Mouse (Mus musculus) telencephalon, adult 2 months (tissue): ENCODE measurements around the gene Gm38119.
"Not testable (repeated sequence)": the region's sequence is repeated elsewhere in the genome, so short reads cannot be mapped to it uniquely, and the experiment has no call there.

ENCODE experiments used
- DNase-seq: peaks from one replicate; pipeline ENCODE4 v3.0.0-alpha.2; 2011; ENCODE audit warnings: low read depth, low spot score

The Gm38119 gene

GRCm38 (mm10) chr3:92738996-92739395, at the start of gene Gm38119:
Gm38119 (minus strand) TSS chr3:92739096.
- no peak for DNase-seq

GRCm38 (mm10) chr3:92778799-92779198, 39.9 kb upstream of the Gm38119 start, which contains the start of gene Lce1i:
Lce1i (minus strand) TSS chr3:92778899.
- DNase-seq = no peak

GRCm38 (mm10) chr3:92771573-92771972, 32.7 kb upstream of the Gm38119 start:
- no peak for DNase-seq

- no peak for DNase-seq
Measured at GRCm38 (mm10) chr3:92764965-92765364, 26.1 kb upstream of the Gm38119 start, which contains the start of gene Lce1h. Lce1h (minus strand) TSS chr3:92765065.

GRCm38 (mm10) chr3:92753197-92753596, 14.3 kb upstream of the Gm38119 start:
- DNase-seq = no peak

- no peak for DNase-seq
Measured at GRCm38 (mm10) chr3:92752238-92752637, 13.3 kb upstream of the Gm38119 start, which contains the start of gene Lce1g. Lce1g (minus strand) TSS chr3:92752338.

- no peak for DNase-seq
Measured at GRCm38 (mm10) chr3:92722631-92723030, 16.3 kb downstream of the Gm38119 start.

GRCm38 (mm10) chr3:92720250-92720649, 18.6 kb downstream of the Gm38119 start, which contains the start of gene Lce1f:
Lce1f (minus strand) TSS chr3:92720350.
- no peak for DNase-seq

GRCm38 (mm10) chr3:92715122-92715521, 23.8 kb downstream of the Gm38119 start:
- DNase-seq = no peak

GRCm38 (mm10) chr3:92708974-92709373, 29.9 kb downstream of the Gm38119 start, which contains the start of gene Lce1e:
Lce1e (minus strand) TSS chr3:92709074.
- DNase-seq = no peak

GRCm38 (mm10) chr3:92694613-92695012, 44.3 kb downstream of the Gm38119 start:
- no peak for DNase-seq

GRCm38 (mm10) chr3:92691688-92692087, 47.2 kb downstream of the Gm38119 start:
- DNase-seq = no peak

- not testable (repeated sequence) for DNase-seq
Measured at GRCm38 (mm10) chr3:92689154-92689553, 49.7 kb downstream of the Gm38119 start.
